Mouse (Mus musculus): Measurements from ENCODE around the gene Gm13691. TPM values are rescaled to one million over a fixed set of nuclear protein-coding genes. Genes with fewer than 3 reads are reported as not detected.
"Not testable (repeated sequence)": the region's sequence is repeated elsewhere in the genome, so short reads cannot be mapped to it uniquely, and the experiment has no call there.

Gm13691 gene
- polyA plus RNA-seq (2014; fragmentation: Nextera tagmentation; extraction: Ambion mirVana), result not detected in 2 replicates

DNA sequence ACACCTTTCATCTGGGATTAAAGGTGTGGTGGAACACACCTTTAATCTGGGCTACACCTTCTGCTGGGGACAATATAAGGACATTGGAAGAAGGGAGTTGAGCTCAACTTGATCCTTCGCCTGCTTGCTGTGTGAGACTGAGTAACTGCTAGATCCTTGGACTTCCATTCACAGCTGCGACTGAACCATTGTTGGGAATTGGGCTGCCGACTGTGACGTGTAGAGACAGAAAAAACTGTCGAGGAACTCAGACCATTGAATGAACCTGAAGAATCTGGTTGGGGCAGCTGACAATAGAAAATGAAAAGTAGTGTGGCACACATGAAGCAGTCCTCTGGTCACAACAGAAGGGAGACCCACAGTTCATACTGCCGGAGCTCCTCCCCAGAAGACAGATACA, at the start of gene Gm13691:
Gene Gm13691, plus strand, starts transcription at position 301 of the 400 bp plus-strand sequence.
- not testable (repeated sequence) for H3K4me2 ChIP-seq (ENCODE audit: low read length); H3K27ac ChIP-seq (ENCODE audit: low read depth, low read length); DNase-seq (ENCODE audit: low spot score); H3K9ac ChIP-seq (ENCODE audit: low read length); H3K36me3 ChIP-seq (ENCODE audit: control insufficient read depth, insufficient read depth, low read length); H3K9me3 ChIP-seq (replicated peaks; ENCODE audit: control insufficient read depth, low read length); H3K27me3 ChIP-seq (replicated peaks; ENCODE audit: control insufficient read depth, insufficient read depth, low read length); H3K4me1 ChIP-seq (ENCODE audit: control insufficient read depth, insufficient read depth, low read length); H3K4me3 ChIP-seq (ENCODE audit: low read depth, low read length); ATAC-seq
- no CpG with 5 or more reads among the region's 6 CpGs for WGBS

DNA sequence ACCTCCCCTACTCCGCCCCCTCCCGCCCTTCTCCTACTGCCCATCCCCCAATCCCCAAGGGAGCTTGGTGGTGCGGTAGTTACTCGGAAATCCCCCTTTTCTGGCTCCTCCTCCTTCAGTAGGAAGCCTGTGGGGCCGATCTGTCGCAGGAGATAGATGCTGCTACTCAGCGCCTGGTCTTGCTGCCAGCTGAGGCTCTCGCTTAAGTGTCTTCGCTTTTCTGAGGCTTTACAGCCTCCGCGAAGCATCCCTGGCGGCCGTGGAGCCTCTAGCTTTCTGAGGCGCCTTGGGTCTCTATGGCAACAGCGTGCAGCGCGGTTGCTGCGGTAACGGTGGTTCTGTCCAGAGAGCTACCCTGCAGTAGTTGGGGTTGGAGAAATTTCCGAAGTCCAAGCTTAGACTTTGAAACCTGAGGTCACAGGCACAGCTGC, 49.4 kb upstream of the Gm13691 start, which contains the start of gene Zswim2:
Gene Zswim2, minus strand, starts transcription at position 298 of the 431 bp plus-strand sequence.
- ATAC-seq (peak; percentile 99), DNase-seq (ENCODE audit: low spot score) (peak; percentile 93)
- peak within 1 kb of the TSS; percentile 31 for H3K4me3 ChIP-seq (ENCODE audit: low read depth, low read length)
- no peaks in the 10 kb centered on the region for H3K9me3 ChIP-seq (replicated peaks; ENCODE audit: control insufficient read depth, low read length)
- H3K9ac ChIP-seq (ENCODE audit: low read length), result peak within 1 kb of the TSS; percentile 51
- WGBS, result 3% methylated on average over 20 of the region's 20 CpGs
- H3K4me2 ChIP-seq (ENCODE audit: low read length), result peak within 1 kb of the TSS; percentile 64
- 0 out of 2 replicates have a peak within 1 kb of the TSS, but pooled peaks have one; percentile 33 for H3K27ac ChIP-seq (ENCODE audit: low read depth, low read length)
- no peaks in the 10 kb centered on the region for H3K36me3 ChIP-seq (ENCODE audit: control insufficient read depth, insufficient read depth, low read length)
- H3K27me3 ChIP-seq (replicated peaks; ENCODE audit: control insufficient read depth, insufficient read depth, low read length), result no peaks in the 10 kb centered on the region
- no peaks in the 10 kb centered on the region; the same call in 1 of the 2 replicates for H3K4me1 ChIP-seq (ENCODE audit: control insufficient read depth, insufficient read depth, low read length)

DNA sequence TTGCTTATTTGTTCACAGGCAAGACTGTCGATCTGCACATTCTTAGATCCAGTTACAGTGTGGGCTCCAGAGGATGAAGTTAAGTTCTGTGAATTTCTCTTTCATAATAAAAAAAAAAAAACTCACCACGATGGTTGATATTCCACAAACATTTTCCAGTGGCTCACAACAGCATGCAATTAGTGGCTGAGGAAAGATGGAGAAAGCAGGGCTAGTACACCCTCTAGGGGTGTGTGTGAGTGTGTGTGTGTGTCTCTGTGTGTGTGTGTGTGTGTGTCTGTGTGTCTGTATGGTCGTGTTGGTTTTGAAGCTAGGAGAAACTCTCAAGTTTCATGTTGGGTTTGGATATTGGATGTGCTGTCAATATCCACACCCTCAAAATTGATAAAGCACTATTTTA, 49.0 kb upstream of the Gm13691 start:
- H3K27ac ChIP-seq (ENCODE audit: low read depth, low read length), result no peak overlapping the region
- 34% methylated on average over 3 of the region's 3 CpGs for WGBS
- no peaks in the 10 kb centered on the region for H3K36me3 ChIP-seq (ENCODE audit: control insufficient read depth, insufficient read depth, low read length)
- no peaks in the 10 kb centered on the region; the same call in 1 of the 2 replicates for H3K4me1 ChIP-seq (ENCODE audit: control insufficient read depth, insufficient read depth, low read length)
- H3K9me3 ChIP-seq (replicated peaks; ENCODE audit: control insufficient read depth, low read length), result no peaks in the 10 kb centered on the region
- peak overlapping the region; percentile 31 for H3K4me3 ChIP-seq (ENCODE audit: low read depth, low read length)
- no peaks in the 10 kb centered on the region for H3K27me3 ChIP-seq (replicated peaks; ENCODE audit: control insufficient read depth, insufficient read depth, low read length)
- peak; percentile 45; the same call in 1 of the 2 replicates for ATAC-seq
- no peak overlapping the region for H3K9ac ChIP-seq (ENCODE audit: low read length)
- no peak for DNase-seq (ENCODE audit: low spot score)
- peak overlapping the region; percentile 64 for H3K4me2 ChIP-seq (ENCODE audit: low read length)

DNA sequence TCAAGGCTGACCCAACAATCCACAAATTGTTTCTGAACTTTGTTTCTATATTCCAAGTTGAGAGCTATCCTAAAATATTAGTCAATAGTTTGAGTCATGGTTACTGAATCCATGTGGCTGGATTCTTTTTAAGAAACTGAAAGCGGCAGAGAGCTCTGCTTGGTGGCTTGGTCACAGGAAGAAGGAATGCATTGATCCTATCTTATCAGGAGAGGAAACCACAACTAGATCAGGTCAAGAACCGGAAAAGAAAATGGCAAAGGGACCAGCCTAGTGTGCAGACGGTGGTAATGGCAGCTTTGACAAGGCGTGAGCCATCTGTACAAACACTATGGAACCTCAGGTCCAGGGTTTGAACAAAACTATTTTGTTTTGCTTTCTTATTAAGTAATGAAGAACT, 48.6 kb upstream of the Gm13691 start:
- WGBS, result 83% methylated on average over 4 of the region's 4 CpGs
- Histone ChIP-seq H3K9me3 (replicated peaks; ENCODE audit: control insufficient read depth, low read length) (no peaks in the 10 kb centered on the region), H3K36me3 (ENCODE audit: control insufficient read depth, insufficient read depth, low read length) (no peaks in the 10 kb centered on the region), H3K4me1 (ENCODE audit: control insufficient read depth, insufficient read depth, low read length) (no peaks in the 10 kb centered on the region; the same call in 1 of the 2 replicates), H3K4me3 (ENCODE audit: low read depth, low read length) (no peak overlapping the region), H3K4me2 (ENCODE audit: low read length) (no peak overlapping the region), H3K9ac (ENCODE audit: low read length) (no peak overlapping the region), H3K27ac (ENCODE audit: low read depth, low read length) (no peak overlapping the region), H3K27me3 (replicated peaks; ENCODE audit: control insufficient read depth, insufficient read depth, low read length) (no peaks in the 10 kb centered on the region)
- no peak for ATAC-seq
- DNase-seq (ENCODE audit: low spot score), result no peak

DNA sequence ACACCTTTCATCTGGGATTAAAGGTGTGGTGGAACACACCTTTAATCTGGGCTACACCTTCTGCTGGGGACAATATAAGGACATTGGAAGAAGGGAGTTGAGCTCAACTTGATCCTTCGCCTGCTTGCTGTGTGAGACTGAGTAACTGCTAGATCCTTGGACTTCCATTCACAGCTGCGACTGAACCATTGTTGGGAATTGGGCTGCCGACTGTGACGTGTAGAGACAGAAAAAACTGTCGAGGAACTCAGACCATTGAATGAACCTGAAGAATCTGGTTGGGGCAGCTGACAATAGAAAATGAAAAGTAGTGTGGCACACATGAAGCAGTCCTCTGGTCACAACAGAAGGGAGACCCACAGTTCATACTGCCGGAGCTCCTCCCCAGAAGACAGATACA, 35.0 kb upstream of the Gm13691 start, which contains the start of gene Gm13698:
Gene Gm13698, plus strand, starts transcription at position 301 of the 400 bp plus-strand sequence.
- H3K27me3 ChIP-seq (replicated peaks; ENCODE audit: control insufficient read depth, insufficient read depth, low read length); ATAC-seq; H3K4me2 ChIP-seq (ENCODE audit: low read length); H3K36me3 ChIP-seq (ENCODE audit: control insufficient read depth, insufficient read depth, low read length); H3K4me1 ChIP-seq (ENCODE audit: control insufficient read depth, insufficient read depth, low read length); H3K9me3 ChIP-seq (replicated peaks; ENCODE audit: control insufficient read depth, low read length); H3K4me3 ChIP-seq (ENCODE audit: low read depth, low read length); DNase-seq (ENCODE audit: low spot score); H3K9ac ChIP-seq (ENCODE audit: low read length); H3K27ac ChIP-seq (ENCODE audit: low read depth, low read length): not testable (repeated sequence)
- no CpG with 5 or more reads among the region's 6 CpGs for WGBS

DNA sequence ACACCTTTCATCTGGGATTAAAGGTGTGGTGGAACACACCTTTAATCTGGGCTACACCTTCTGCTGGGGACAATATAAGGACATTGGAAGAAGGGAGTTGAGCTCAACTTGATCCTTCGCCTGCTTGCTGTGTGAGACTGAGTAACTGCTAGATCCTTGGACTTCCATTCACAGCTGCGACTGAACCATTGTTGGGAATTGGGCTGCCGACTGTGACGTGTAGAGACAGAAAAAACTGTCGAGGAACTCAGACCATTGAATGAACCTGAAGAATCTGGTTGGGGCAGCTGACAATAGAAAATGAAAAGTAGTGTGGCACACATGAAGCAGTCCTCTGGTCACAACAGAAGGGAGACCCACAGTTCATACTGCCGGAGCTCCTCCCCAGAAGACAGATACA, 29.1 kb upstream of the Gm13691 start, which contains the start of gene Gm13693:
Gene Gm13693, plus strand, starts transcription at position 301 of the 400 bp plus-strand sequence.
- H3K36me3 ChIP-seq (ENCODE audit: control insufficient read depth, insufficient read depth, low read length); DNase-seq (ENCODE audit: low spot score); H3K4me1 ChIP-seq (ENCODE audit: control insufficient read depth, insufficient read depth, low read length); H3K9me3 ChIP-seq (replicated peaks; ENCODE audit: control insufficient read depth, low read length); ATAC-seq; H3K27ac ChIP-seq (ENCODE audit: low read depth, low read length); H3K4me3 ChIP-seq (ENCODE audit: low read depth, low read length); H3K4me2 ChIP-seq (ENCODE audit: low read length); H3K27me3 ChIP-seq (replicated peaks; ENCODE audit: control insufficient read depth, insufficient read depth, low read length); H3K9ac ChIP-seq (ENCODE audit: low read length): not testable (repeated sequence)
- WGBS, result no CpG with 5 or more reads among the region's 6 CpGs

DNA sequence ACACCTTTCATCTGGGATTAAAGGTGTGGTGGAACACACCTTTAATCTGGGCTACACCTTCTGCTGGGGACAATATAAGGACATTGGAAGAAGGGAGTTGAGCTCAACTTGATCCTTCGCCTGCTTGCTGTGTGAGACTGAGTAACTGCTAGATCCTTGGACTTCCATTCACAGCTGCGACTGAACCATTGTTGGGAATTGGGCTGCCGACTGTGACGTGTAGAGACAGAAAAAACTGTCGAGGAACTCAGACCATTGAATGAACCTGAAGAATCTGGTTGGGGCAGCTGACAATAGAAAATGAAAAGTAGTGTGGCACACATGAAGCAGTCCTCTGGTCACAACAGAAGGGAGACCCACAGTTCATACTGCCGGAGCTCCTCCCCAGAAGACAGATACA, 23.3 kb upstream of the Gm13691 start, which contains the start of gene Gm13695:
Gene Gm13695, plus strand, starts transcription at position 301 of the 400 bp plus-strand sequence.
- H3K9me3 ChIP-seq (replicated peaks; ENCODE audit: control insufficient read depth, low read length); H3K4me2 ChIP-seq (ENCODE audit: low read length); H3K27me3 ChIP-seq (replicated peaks; ENCODE audit: control insufficient read depth, insufficient read depth, low read length); H3K4me3 ChIP-seq (ENCODE audit: low read depth, low read length); H3K9ac ChIP-seq (ENCODE audit: low read length); ATAC-seq; H3K4me1 ChIP-seq (ENCODE audit: control insufficient read depth, insufficient read depth, low read length); DNase-seq (ENCODE audit: low spot score); H3K36me3 ChIP-seq (ENCODE audit: control insufficient read depth, insufficient read depth, low read length); H3K27ac ChIP-seq (ENCODE audit: low read depth, low read length): not testable (repeated sequence)
- no CpG with 5 or more reads among the region's 6 CpGs for WGBS

DNA sequence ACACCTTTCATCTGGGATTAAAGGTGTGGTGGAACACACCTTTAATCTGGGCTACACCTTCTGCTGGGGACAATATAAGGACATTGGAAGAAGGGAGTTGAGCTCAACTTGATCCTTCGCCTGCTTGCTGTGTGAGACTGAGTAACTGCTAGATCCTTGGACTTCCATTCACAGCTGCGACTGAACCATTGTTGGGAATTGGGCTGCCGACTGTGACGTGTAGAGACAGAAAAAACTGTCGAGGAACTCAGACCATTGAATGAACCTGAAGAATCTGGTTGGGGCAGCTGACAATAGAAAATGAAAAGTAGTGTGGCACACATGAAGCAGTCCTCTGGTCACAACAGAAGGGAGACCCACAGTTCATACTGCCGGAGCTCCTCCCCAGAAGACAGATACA, 17.5 kb upstream of the Gm13691 start, which contains the start of gene Gm13696:
Gene Gm13696, plus strand, starts transcription at position 301 of the 400 bp plus-strand sequence.
- not testable (repeated sequence) for ATAC-seq; H3K9ac ChIP-seq (ENCODE audit: low read length); H3K36me3 ChIP-seq (ENCODE audit: control insufficient read depth, insufficient read depth, low read length); H3K9me3 ChIP-seq (replicated peaks; ENCODE audit: control insufficient read depth, low read length); H3K27me3 ChIP-seq (replicated peaks; ENCODE audit: control insufficient read depth, insufficient read depth, low read length); H3K4me3 ChIP-seq (ENCODE audit: low read depth, low read length); H3K4me2 ChIP-seq (ENCODE audit: low read length); H3K27ac ChIP-seq (ENCODE audit: low read depth, low read length); H3K4me1 ChIP-seq (ENCODE audit: control insufficient read depth, insufficient read depth, low read length); DNase-seq (ENCODE audit: low spot score)
- no CpG with 5 or more reads among the region's 6 CpGs for WGBS

DNA sequence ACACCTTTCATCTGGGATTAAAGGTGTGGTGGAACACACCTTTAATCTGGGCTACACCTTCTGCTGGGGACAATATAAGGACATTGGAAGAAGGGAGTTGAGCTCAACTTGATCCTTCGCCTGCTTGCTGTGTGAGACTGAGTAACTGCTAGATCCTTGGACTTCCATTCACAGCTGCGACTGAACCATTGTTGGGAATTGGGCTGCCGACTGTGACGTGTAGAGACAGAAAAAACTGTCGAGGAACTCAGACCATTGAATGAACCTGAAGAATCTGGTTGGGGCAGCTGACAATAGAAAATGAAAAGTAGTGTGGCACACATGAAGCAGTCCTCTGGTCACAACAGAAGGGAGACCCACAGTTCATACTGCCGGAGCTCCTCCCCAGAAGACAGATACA, 11.7 kb upstream of the Gm13691 start, which contains the start of gene Gm13694:
Gene Gm13694, plus strand, starts transcription at position 301 of the 400 bp plus-strand sequence.
- H3K4me1 ChIP-seq (ENCODE audit: control insufficient read depth, insufficient read depth, low read length); H3K27me3 ChIP-seq (replicated peaks; ENCODE audit: control insufficient read depth, insufficient read depth, low read length); H3K9ac ChIP-seq (ENCODE audit: low read length); H3K9me3 ChIP-seq (replicated peaks; ENCODE audit: control insufficient read depth, low read length); ATAC-seq; DNase-seq (ENCODE audit: low spot score); H3K4me2 ChIP-seq (ENCODE audit: low read length); H3K4me3 ChIP-seq (ENCODE audit: low read depth, low read length); H3K27ac ChIP-seq (ENCODE audit: low read depth, low read length); H3K36me3 ChIP-seq (ENCODE audit: control insufficient read depth, insufficient read depth, low read length): not testable (repeated sequence)
- WGBS, result no CpG with 5 or more reads among the region's 6 CpGs

Measured in forebrain, embryonic 14.5 days (tissue).